Mouse (Mus musculus) ES-CJ7 (cell line): ENCODE data around the gene Rgs9.

Source experiments
- DNase-seq: peaks from one replicate; pipeline ENCODE4 v3.0.0; 2011; ENCODE audit warnings: low read depth, low spot score

The Rgs9 gene

GRCm38 (mm10) chr11:109178788-109179518, 119.0 kb downstream of the Rgs9 start:
- DNase-seq = peak; percentile 39

GRCm38 (mm10) chr11:109175376-109175969, 122.5 kb downstream of the Rgs9 start:
- no peak for DNase-seq
